Mouse (Mus musculus) lung, postnatal 14 days (tissue): ENCODE data around the gene Gfpt2.
"Not testable (repeated sequence)": the region's sequence is repeated elsewhere in the genome, so short reads cannot be mapped to it uniquely, and the experiment has no call there.

Experiments
- DNase-seq: peaks from one replicate; pipeline ENCODE4 v3.0.0; 2021

Gene Gfpt2

GRCm38 (mm10) chr11:49794342-49795144, 565 bp downstream of the Gfpt2 start:
- peak; percentile 30 for DNase-seq

GRCm38 (mm10) chr11:49798931-49799330, 5.0 kb downstream of the Gfpt2 start:
- no peak for DNase-seq

GRCm38 (mm10) chr11:49801516-49801915, 7.5 kb downstream of the Gfpt2 start:
- peak; percentile 12 for DNase-seq

- no peak for DNase-seq
Observed at GRCm38 (mm10) chr11:49803801-49804200, 9.8 kb downstream of the Gfpt2 start.

GRCm38 (mm10) chr11:49806218-49806617, 12.2 kb downstream of the Gfpt2 start:
- DNase-seq = no peak

- no peak for DNase-seq
Observed at GRCm38 (mm10) chr11:49808946-49809345, 15.0 kb downstream of the Gfpt2 start.

GRCm38 (mm10) chr11:49810696-49811095, 16.7 kb downstream of the Gfpt2 start:
- not testable (repeated sequence) for DNase-seq

GRCm38 (mm10) chr11:49811099-49811541, 17.1 kb downstream of the Gfpt2 start:
- DNase-seq = no peak

- no peak for DNase-seq
Observed at GRCm38 (mm10) chr11:49811879-49812278, 17.9 kb downstream of the Gfpt2 start.

- no peak for DNase-seq
Observed at GRCm38 (mm10) chr11:49818869-49819566, 25.0 kb downstream of the Gfpt2 start.

- DNase-seq = no peak
Observed at GRCm38 (mm10) chr11:49819676-49820075, 25.7 kb downstream of the Gfpt2 start.

- DNase-seq = no peak
Observed at GRCm38 (mm10) chr11:49820928-49821327, 26.9 kb downstream of the Gfpt2 start.

- no peak for DNase-seq
Observed at GRCm38 (mm10) chr11:49821546-49821945, 27.6 kb downstream of the Gfpt2 start.

GRCm38 (mm10) chr11:49822337-49822736, 28.4 kb downstream of the Gfpt2 start:
- no peak for DNase-seq

- DNase-seq = peak; percentile 86
Observed at GRCm38 (mm10) chr11:49824896-49825295, 30.9 kb downstream of the Gfpt2 start.

GRCm38 (mm10) chr11:49827243-49827642, 33.3 kb downstream of the Gfpt2 start:
- no peak for DNase-seq

GRCm38 (mm10) chr11:49829176-49829745, 35.3 kb downstream of the Gfpt2 start:
- peak; percentile 34 for DNase-seq

- DNase-seq = no peak
Observed at GRCm38 (mm10) chr11:49831980-49832379, 38.0 kb downstream of the Gfpt2 start.

GRCm38 (mm10) chr11:49832962-49833361, 39.0 kb downstream of the Gfpt2 start:
- no peak for DNase-seq

GRCm38 (mm10) chr11:49834248-49834647, 40.3 kb downstream of the Gfpt2 start:
- no peak for DNase-seq

- DNase-seq = no peak
Observed at GRCm38 (mm10) chr11:49835257-49835956, 41.4 kb downstream of the Gfpt2 start.

GRCm38 (mm10) chr11:49837717-49838407, 43.9 kb downstream of the Gfpt2 start:
- DNase-seq = no peak
